Mouse (Mus musculus) megakaryocyte, embryonic 14.5 days (primary cell): ENCODE data around the gene Teddm2.

ENCODE experiments used
- FLI1 ChIP-seq: IDR thresholded peaks from 2 replicates; pipeline ENCODE4 v1.6.1; 2012; ENCODE audit warnings: low read length, inconsistent platforms, mixed read lengths
- GATA1 ChIP-seq: IDR thresholded peaks from 3 replicates; pipeline ENCODE4 v1.6.1; 2012; ENCODE audit warnings: mixed read lengths, low read length, inconsistent platforms, borderline replicate concordance

- TF ChIP-seq GATA1 (no peak), FLI1 (no peak)
Measured at GRCm38 (mm10) chr1:153910423-153910822, 10.4 kb upstream of the Teddm2 start.
